Mouse (Mus musculus) stomach, embryonic 15.5 days (tissue): ENCODE data around the gene Cyp1a2. TPM values are rescaled to one million over a fixed set of nuclear protein-coding genes. Genes with fewer than 3 reads are reported as not detected.
A peak's percentile ranks its signal among the peaks of the same experiment; 100 is the strongest.

Source experiments
- ATAC-seq: fragments of 200-750 bp; cut with Nextera tagmentation; 2 replicates; pipeline ENCODE4 v1.8.0; 2017; ENCODE audit warnings: low read depth, moderate number of reproducible peaks, moderate TSS enrichment; ENCODE audit not compliant: insufficient read depth, low FRiP score
- H3K27ac ChIP-seq: fragments of 300-500 bp; sonication (generic); 2 replicates; pipeline ENCODE4 v1.5.1; 2015; ENCODE audit warnings: mild to moderate bottlenecking, inconsistent platforms
- H3K27me3 ChIP-seq: fragments of 300-500 bp; sonication (generic); replicated peaks from 2 replicates; pipeline ENCODE4 v1.6.1; 2015; ENCODE audit warnings: inconsistent platforms
- H3K36me3 ChIP-seq: fragments of 300-500 bp; sonication (generic); 2 replicates; pipeline ENCODE4 v1.6.1; 2015; ENCODE audit warnings: inconsistent platforms
- H3K4me1 ChIP-seq: fragments of 300-500 bp; sonication (generic); 2 replicates; pipeline ENCODE4 v1.6.1; 2015; ENCODE audit warnings: inconsistent platforms
- H3K4me2 ChIP-seq: fragments of 300-500 bp; sonication (generic); 2 replicates; pipeline ENCODE4 v1.6.1; 2015; ENCODE audit warnings: mild to moderate bottlenecking, inconsistent platforms
- H3K4me3 ChIP-seq: fragments of 300-500 bp; sonication (generic); replicated peaks from 2 replicates; pipeline ENCODE4 v1.5.1; 2015; ENCODE audit warnings: inconsistent platforms
- H3K9ac ChIP-seq: fragments of 300-500 bp; sonication (generic); 2 replicates; pipeline ENCODE4 v1.6.1; 2015; ENCODE audit warnings: inconsistent platforms
- H3K9me3 ChIP-seq: fragments of 300-500 bp; sonication (generic); 2 replicates; pipeline ENCODE4 v1.6.1; 2016; ENCODE audit warnings: inconsistent platforms
- WGBS: fragments of 180-500 bp; shearing (Covaris S2); methylation state at CpG from one replicate; pipeline ENCODE4 v1.1.7; 2015; 5-methylcytosine and 5-hydroxymethylcytosine counted together
- polyA plus RNA-seq: library from polyadenylated mRNA; unstranded; fragments of >200 nt; fragmentation: Nextera tagmentation; extraction: Ambion mirVana; gene quantifications from 2 replicates; pipeline ENCODE4 v1.2.1, GENCODE M21; 2015

Gene Cyp1a2
- polyA plus RNA-seq, 1 experiment from 2014 or later = not detected

DNA sequence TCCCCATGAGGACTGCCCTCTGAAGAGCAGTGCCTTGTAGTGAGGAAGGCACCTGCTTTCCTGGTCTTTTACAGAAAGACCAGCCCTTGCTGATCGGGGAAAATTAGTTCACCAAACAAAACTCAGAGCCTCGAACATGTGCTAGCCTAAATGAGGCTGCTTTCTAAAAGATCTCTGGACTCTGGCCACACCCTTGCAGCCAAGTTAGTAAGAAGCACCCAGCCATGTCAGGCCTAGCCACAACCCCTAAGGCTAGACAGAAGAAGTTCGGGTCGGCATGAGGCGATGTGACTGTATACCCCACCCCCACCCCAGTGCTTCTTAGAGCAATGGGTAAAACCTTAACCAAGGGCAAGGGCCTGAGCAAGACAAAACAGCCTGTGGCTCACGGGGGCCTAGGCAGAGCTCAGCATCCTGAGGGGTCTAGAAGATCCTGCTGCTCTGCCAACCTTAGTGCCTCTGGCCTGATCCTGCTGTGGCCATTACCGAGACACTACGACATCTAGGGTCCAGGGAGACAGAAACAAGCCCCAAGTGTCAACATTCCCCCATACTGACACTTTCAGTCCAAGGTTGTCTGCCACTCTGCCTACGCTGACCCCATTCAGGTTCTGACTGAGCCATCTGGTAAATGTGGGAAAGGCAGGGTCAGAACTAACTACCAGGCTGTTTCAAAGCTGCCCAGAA, 40.2 kb downstream of the Cyp1a2 start:
- 63% methylated on average over 9 of the region's 9 CpGs for WGBS
- Histone ChIP-seq H3K27me3 (no peaks in the 10 kb centered on the region), H3K4me3 (peak overlapping the region; percentile 93), H3K36me3 (0 out of 2 replicates have a peak, but pooled peaks cover 7% of the 10 kb centered on the region), H3K4me2 (peak overlapping the region; percentile 83), H3K9ac (peak overlapping the region; percentile 16; the same call in 1 of the 2 replicates), H3K9me3 (no peaks in the 10 kb centered on the region), H3K4me1 (peaks cover 74% of the 10 kb centered on the region), H3K27ac (peak overlapping the region; percentile 40; the same call in 1 of the 2 replicates)
- no peak for ATAC-seq

DNA sequence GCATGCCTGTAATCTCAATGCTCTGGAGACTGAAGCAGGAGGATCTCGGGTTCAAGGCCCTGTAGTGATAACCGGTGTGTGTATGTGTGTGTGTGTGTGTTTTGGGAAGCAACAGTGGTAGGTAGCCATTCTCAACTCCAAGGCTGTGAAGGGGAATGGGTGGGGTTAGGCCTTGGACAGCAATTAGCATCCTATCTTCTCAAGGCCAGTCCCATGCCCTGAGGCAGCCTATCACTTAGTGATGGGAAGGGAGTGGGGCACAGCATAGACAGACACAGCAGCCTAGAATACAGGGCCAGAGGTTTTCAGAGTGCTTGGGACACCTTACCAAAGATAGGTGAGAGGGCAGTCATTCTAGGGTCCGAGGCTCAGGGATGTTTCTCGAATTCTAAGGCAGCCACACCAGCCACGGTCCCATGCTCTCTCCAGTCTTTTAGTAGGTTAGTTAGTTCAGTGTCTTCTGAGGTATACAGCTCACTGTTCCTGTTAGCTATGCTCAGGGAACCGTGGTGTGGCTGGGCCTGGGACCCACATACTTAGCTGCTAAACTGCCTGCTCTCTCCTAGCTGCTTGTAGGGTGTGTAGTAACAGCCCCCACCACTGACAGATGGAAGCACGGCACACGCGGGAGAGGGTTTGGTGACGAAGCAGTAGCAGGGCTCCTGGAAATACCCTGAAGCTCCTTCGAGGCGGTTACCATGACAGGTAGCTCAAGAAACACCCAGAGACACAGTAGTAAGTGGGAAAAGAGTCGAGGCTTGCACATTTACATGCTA, 41.5 kb downstream of the Cyp1a2 start:
- 0 out of 2 replicates have a peak overlapping the region, but pooled peaks have one; percentile 83 for H3K4me2 ChIP-seq
- H3K9me3 ChIP-seq = no peaks in the 10 kb centered on the region
- H3K4me1 ChIP-seq = peaks cover 83% of the 10 kb centered on the region
- no peak for ATAC-seq
- H3K4me3 ChIP-seq = no peak overlapping the region
- H3K27ac ChIP-seq = peak overlapping the region; percentile 92; the same call in 1 of the 2 replicates
- H3K27me3 ChIP-seq = no peaks in the 10 kb centered on the region
- 82% methylated on average over 13 of the region's 13 CpGs for WGBS
- no peak overlapping the region for H3K9ac ChIP-seq
- H3K36me3 ChIP-seq = 0 out of 2 replicates have a peak, but pooled peaks cover 7% of the 10 kb centered on the region

DNA sequence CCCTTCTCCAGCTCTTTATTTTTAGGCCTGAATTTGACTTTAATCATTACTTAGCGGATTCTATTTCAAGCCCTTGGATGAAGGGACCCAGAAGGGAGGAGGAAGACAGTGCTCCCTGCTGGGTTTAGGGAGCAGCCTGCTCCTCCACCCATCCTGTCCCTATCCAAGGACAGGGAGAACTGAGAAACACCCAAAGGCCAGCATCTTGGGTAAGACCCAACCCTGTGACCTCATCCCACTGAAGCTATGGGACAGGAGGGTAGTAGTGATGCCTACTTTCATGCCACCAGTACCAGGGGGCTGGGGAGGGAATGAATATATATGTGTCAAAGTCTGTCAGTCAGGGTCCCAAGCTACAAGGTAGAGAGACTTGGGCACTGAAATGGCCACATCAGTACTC, 42.5 kb downstream of the Cyp1a2 start:
- peaks cover 79% of the 10 kb centered on the region for H3K4me1 ChIP-seq
- 0 out of 2 replicates have a peak, but pooled peaks cover 7% of the 10 kb centered on the region for H3K36me3 ChIP-seq
- H3K4me2 ChIP-seq = peak overlapping the region; percentile 63
- no peak for ATAC-seq
- peak overlapping the region; percentile 14 for H3K4me3 ChIP-seq
- H3K27me3 ChIP-seq = no peaks in the 10 kb centered on the region
- 81% methylated on average over 1 of the region's 1 CpGs for WGBS
- peak overlapping the region; percentile 92 for H3K27ac ChIP-seq
- no peak overlapping the region for H3K9ac ChIP-seq
- no peaks in the 10 kb centered on the region for H3K9me3 ChIP-seq

DNA sequence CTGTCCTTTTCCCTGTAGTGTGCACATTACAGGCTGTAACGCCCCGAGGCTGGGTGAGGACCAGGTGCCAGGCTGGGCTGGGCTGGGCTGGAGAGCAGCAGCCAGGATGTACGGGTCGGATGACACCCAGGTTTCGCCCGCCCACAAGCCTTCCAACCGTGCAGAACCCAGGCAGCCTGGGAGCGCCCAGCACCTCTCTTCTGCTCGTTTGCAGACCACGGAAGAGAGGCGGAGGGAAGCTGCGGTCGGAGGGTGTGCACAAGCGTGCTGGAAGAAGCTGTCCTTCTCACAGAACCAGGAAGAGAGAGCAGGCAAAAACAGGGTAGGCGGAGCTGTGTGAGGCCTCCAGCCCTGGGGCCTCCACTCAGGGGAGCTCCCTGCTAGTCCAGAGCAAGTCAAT, 43.1 kb downstream of the Cyp1a2 start:
- 12% methylated on average over 15 of the region's 15 CpGs for WGBS
- Histone ChIP-seq H3K36me3 (0 out of 2 replicates have a peak, but pooled peaks cover 7% of the 10 kb centered on the region), H3K27me3 (no peaks in the 10 kb centered on the region), H3K9me3 (no peaks in the 10 kb centered on the region), H3K4me2 (peak overlapping the region; percentile 63), H3K27ac (peak overlapping the region; percentile 92), H3K9ac (0 out of 2 replicates have a peak overlapping the region, but pooled peaks have one; percentile 32), H3K4me3 (peak overlapping the region; percentile 14), H3K4me1 (peaks cover 77% of the 10 kb centered on the region)
- ATAC-seq = peak; percentile 60

DNA sequence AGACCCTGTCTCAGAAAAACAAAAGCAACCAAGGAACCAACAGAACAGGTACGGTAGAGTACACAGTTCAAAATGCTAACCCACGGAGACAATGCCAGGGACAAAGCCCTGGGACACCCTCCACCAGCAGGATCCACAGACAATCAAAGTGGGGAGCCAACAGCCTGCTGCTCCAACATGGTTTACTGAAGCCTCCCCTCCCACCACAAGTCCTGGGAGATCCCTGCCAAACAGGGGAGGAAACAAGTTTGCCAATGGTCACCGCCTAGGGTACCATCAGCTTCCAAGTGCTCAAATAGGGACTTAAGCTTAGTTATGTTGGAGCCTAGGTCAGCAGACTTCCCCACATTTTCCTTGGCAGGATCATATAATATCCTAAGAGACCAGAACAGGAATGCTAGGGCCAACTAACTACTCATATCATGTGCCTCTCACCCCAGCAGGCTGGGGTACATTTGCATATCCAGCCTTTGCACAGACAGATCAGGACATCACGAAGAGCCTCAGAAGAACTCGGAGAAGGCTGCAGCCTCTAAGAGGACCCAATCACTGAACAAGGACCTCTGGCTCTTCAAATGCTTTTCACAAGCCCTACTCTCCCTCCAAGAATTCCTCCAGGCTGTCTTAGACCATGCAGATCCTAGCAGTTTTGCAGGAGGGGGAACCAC, 43.7 kb downstream of the Cyp1a2 start:
- 62% methylated on average over 5 of the region's 5 CpGs for WGBS
- H3K9me3 ChIP-seq = no peaks in the 10 kb centered on the region

DNA sequence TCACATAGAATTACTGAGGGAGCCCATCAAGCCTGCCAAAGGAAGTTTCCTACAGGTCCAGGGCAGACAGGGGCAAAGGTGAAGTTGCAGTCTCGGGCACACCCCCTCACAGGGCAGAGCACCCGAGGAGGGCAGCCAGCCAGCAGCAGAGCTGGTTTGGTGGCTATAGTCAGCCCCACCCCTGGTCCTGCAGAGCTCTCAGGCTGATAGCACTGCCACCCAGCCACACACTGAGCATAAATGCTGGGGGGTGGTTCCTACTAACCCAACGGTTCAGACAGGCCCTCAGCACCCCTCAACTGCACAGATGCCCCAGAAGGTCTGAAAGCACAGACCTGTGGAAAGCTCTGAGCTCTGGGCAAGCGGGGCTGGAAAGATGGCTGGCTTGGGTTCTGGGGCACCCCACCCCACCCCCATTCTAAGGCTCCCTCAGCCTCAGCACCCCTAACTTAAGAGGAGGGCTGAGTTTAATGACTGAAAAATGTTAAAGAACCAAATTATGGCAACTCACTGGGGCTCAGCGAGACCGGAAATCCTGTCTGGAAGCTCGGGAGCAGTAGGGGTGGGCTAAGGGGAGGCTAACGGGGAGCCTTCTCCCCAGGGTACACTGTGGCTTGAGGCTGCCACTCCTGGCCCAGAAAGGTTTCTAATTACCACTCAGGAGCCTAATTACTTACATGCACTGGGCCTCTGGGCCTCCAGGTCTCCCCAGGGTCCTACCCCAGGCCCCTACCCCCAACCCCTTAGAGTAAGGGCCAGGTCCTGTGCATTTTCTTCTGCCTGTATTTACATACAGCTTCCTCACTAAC, 44.6 kb downstream of the Cyp1a2 start:
- no peak overlapping the region; the same call in 1 of the 2 replicates for H3K4me3 ChIP-seq
- H3K36me3 ChIP-seq = 0 out of 2 replicates have a peak, but pooled peaks cover 7% of the 10 kb centered on the region
- H3K27me3 ChIP-seq = no peaks in the 10 kb centered on the region
- H3K9ac ChIP-seq = no peak overlapping the region
- peaks cover 72% of the 10 kb centered on the region for H3K4me1 ChIP-seq
- H3K4me2 ChIP-seq = peak overlapping the region; percentile 63
- 31% methylated on average over 8 of the region's 8 CpGs for WGBS
- peak; percentile 84 for ATAC-seq
- peak overlapping the region; percentile 92 for H3K27ac ChIP-seq
- H3K9me3 ChIP-seq = no peaks in the 10 kb centered on the region

More for the DNA sequence above, 43.7 kb downstream of the Cyp1a2 start:
- Histone ChIP-seq H3K27me3 (no peaks in the 10 kb centered on the region), H3K9ac (no peak overlapping the region), H3K36me3 (0 out of 2 replicates have a peak, but pooled peaks cover 7% of the 10 kb centered on the region), H3K27ac (peak overlapping the region; percentile 92), H3K4me1 (peaks cover 77% of the 10 kb centered on the region), H3K4me3 (peak overlapping the region; percentile 14), H3K4me2 (peak overlapping the region; percentile 63)
- no peak for ATAC-seq

DNA sequence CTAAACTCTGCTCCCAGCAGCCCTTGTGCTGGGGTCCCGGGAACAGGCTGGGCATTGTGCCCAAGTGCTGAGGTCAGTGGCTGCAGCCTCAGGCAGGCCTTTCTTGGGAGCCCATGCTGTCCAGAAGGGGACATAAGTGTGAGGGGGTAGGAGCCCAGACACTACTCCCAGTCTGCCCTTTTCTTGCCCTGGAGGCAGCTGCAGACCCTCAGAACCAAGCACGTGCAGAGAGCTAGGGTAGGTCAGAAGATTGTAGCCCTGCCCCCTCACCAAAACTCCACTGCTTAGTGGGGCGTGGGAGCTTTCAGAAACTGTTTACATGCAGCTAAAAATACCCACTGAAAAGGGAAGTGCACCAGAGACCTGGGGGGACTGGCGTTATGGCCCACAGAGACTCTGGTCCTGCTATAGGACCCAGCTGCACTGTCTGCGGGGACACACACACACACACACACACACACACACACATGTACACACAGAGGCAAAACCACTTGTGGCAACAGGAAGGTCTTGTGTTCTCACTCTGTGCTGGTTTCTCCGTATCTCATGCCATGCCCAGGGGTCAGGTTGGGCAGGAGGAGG, 45.7 kb downstream of the Cyp1a2 start:
- 8% methylated on average over 6 of the region's 6 CpGs for whole genome bisulfite sequencing
- no peaks in the 10 kb centered on the region for H3K9me3 ChIP-seq
- ATAC-seq = peak; percentile 32; the same call in 1 of the 2 replicates
- no peaks in the 10 kb centered on the region for H3K27me3 ChIP-seq
- H3K4me2 ChIP-seq = peak overlapping the region; percentile 63
- peaks cover 67% of the 10 kb centered on the region for H3K4me1 ChIP-seq
- no peak overlapping the region; the same call in 1 of the 2 replicates for H3K4me3 ChIP-seq
- peak overlapping the region; percentile 92 for H3K27ac ChIP-seq
- H3K36me3 ChIP-seq = 0 out of 2 replicates have a peak, but pooled peaks cover 10% of the 10 kb centered on the region
- no peak overlapping the region for H3K9ac ChIP-seq

DNA sequence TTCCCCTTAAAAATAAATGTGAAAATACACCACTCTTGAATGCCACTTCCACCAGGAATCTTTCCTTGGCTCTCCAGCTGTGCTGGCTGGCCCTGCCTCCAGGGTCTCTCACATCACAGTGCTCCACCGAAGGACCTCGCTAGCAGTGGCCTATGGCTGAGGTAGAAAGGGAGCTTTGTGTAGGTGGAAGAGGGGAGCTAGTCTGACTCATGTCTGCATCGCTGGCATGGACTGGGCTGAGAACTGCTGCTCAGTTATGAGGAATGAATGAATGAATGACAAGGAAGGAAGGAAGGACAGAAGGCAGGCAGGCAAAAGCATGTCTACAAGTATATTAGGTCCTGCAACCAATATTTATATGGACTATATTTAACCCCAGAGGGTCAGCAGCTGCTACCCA, 46.2 kb downstream of the Cyp1a2 start:
- no peak overlapping the region for H3K9ac ChIP-seq
- 54% methylated on average over 3 of the region's 3 CpGs for WGBS
- no peak for ATAC-seq

DNA sequence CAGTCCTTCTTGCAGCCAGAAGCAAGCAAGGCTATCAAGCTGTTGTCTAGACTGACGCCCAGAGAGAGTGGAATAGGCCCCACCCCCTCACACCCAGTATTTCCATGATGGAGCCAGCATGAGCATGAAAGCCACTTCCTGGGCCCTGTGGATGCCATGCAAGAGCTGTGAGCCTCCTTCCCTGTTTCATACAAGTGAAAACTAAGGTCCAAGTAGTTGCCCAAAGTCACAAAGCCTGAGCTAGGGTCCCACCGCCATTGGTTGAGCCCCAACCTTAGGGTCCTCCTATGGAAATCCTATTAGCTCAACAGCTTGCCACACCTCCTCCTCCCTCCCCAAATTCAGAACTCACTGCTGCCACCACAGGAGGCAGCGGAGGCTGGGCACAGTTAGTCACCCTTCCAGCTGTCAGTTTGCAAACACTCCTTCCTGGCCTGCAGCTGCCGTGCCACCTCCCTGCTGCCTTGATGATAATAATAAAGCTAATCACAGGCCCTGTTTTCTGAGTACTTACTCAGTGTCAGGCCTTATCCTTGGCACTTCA, 50.0 kb downstream of the Cyp1a2 start:
- Histone ChIP-seq H3K9me3 (no peaks in the 10 kb centered on the region), H3K4me3 (no peak overlapping the region), H3K27me3 (no peaks in the 10 kb centered on the region), H3K9ac (no peak overlapping the region), H3K4me2 (no peak overlapping the region), H3K4me1 (peaks cover 30% of the 10 kb centered on the region), H3K27ac (peak overlapping the region; percentile 18; the same call in 1 of the 2 replicates), H3K36me3 (peaks cover 27% of the 10 kb centered on the region)
- ATAC-seq = no peak
- 34% methylated on average over 4 of the region's 4 CpGs for WGBS

More for the DNA sequence above, 46.2 kb downstream of the Cyp1a2 start:
- Histone ChIP-seq H3K9me3 (no peaks in the 10 kb centered on the region), H3K4me3 (no peak overlapping the region), H3K36me3 (0 out of 2 replicates have a peak, but pooled peaks cover 10% of the 10 kb centered on the region), H3K4me2 (peak overlapping the region; percentile 63), H3K4me1 (peaks cover 63% of the 10 kb centered on the region), H3K27me3 (no peaks in the 10 kb centered on the region), H3K27ac (peak overlapping the region; percentile 92)

DNA sequence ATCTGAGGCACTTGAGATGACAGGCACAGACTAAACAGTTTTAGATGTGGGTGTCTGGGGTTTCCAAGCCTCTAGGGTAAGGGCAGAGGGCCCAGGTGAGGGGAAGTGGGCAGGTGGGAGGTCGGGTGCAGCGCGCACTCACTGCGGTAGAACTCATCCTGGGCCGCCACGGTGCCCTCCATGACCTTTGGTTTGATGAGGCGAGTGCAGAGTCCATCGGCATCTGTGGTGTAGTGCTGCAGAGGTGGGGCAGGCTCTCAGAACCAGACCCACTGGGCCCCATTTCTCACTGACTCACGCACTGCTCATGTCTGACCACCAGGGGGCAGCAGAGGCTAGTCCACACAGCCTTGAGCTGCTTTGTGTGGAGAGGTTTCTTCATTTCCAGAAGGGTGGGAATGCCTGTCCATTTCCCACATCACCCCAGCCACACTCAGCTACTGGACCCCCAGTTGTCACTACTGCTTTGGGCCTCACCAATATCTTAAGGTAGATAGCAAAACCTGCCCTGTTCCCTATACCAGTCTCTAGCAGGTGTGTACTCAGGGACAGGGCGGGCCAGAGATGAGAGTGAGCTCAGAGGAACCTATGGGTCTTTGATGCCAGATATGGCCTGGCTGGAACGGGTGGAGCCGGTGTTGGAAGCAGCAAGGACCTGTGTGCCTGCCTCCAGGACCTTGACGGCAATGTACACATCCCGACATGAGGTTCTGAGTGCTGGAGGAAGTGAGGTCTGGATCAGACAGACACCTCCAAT, 54.2 kb downstream of the Cyp1a2 start:
- peak; percentile 47 for ATAC-seq
- WGBS = 59% methylated on average over 14 of the region's 14 CpGs
- no peak overlapping the region for H3K4me3 ChIP-seq

More for the DNA sequence above, 54.2 kb downstream of the Cyp1a2 start:
- H3K36me3 ChIP-seq = peaks cover 68% of the 10 kb centered on the region
- H3K4me2 ChIP-seq = no peak overlapping the region
- H3K9ac ChIP-seq = no peak overlapping the region
- no peaks in the 10 kb centered on the region for H3K27me3 ChIP-seq
- H3K27ac ChIP-seq = no peak overlapping the region
- peaks cover 13% of the 10 kb centered on the region; the same call in 1 of the 2 replicates for H3K4me1 ChIP-seq
- H3K9me3 ChIP-seq = no peaks in the 10 kb centered on the region
